Mouse (Mus musculus) midbrain, postnatal 0 days (tissue): ENCODE measurements around the gene Enpp7. TPM values are rescaled to one million over a fixed set of nuclear protein-coding genes. Genes with fewer than 3 reads are reported as not detected.
A peak's percentile ranks its signal among the peaks of the same experiment; 100 is the strongest.

Source experiments
- ATAC-seq: fragments of 200-750 bp; cut with Nextera tagmentation; 2 replicates; pipeline ENCODE4 v1.8.0; 2017; ENCODE audit warnings: moderate number of reproducible peaks, mild to moderate bottlenecking, moderate TSS enrichment, moderate library complexity; ENCODE audit not compliant: low FRiP score
- DNase-seq: peaks from one replicate; pipeline ENCODE4 v3.0.0-alpha.2; 2015; ENCODE audit warnings: low spot score
- H3K27ac ChIP-seq: fragments of 300-500 bp; sonication (generic); 2 replicates; pipeline ENCODE4 v1.5.1; 2014; ENCODE audit warnings: low read depth, mild to moderate bottlenecking, low read length, mixed read lengths
- H3K27me3 ChIP-seq: fragments of 300-500 bp; sonication (generic); 2 replicates; pipeline ENCODE4 v1.6.1; 2014; ENCODE audit warnings: low read length, control low read depth, mixed read lengths; ENCODE audit not compliant: insufficient read depth
- H3K36me3 ChIP-seq: fragments of 300-500 bp; sonication (generic); 2 replicates; pipeline ENCODE4 v1.6.1; 2014; ENCODE audit warnings: low read length, control low read depth, mixed read lengths; ENCODE audit not compliant: insufficient read depth
- H3K4me1 ChIP-seq: fragments of 300-500 bp; sonication (generic); 2 replicates; pipeline ENCODE4 v1.6.1; 2014; ENCODE audit warnings: mild to moderate bottlenecking, control low read depth, antibody characterized with exemption, low read length, mixed read lengths; ENCODE audit not compliant: insufficient read depth
- H3K4me2 ChIP-seq: fragments of 300-500 bp; sonication (generic); 2 replicates; pipeline ENCODE4 v1.6.1; 2014; ENCODE audit warnings: low read depth, mild to moderate bottlenecking, low read length, mixed read lengths; ENCODE audit not compliant: poor library complexity, severe bottlenecking
- H3K4me3 ChIP-seq: fragments of 300-500 bp; sonication (generic); 2 replicates; pipeline ENCODE4 v1.5.1; 2014; ENCODE audit warnings: low read depth, mild to moderate bottlenecking, low read length, moderate library complexity
- H3K9ac ChIP-seq: fragments of 300-500 bp; sonication (generic); replicated peaks from 2 replicates; pipeline ENCODE4 v1.6.1; 2014; ENCODE audit warnings: mild to moderate bottlenecking, low read length, moderate library complexity, mixed read lengths; ENCODE audit not compliant: poor library complexity, severe bottlenecking
- H3K9me3 ChIP-seq: fragments of 300-500 bp; sonication (generic); 2 replicates; pipeline ENCODE4 v1.6.1; 2016; ENCODE audit warnings: low read length, control low read depth
- CTCF ChIP-seq: IDR thresholded peaks from 2 replicates; pipeline ENCODE4 v1.5.1; 2016; ENCODE audit warnings: antibody characterized with exemption, mild to moderate bottlenecking
- whole genome bisulfite sequencing: fragments of 180-500 bp; shearing (Covaris S2); extraction: QIAGEN DNeasy Blood & Tissue Kit; methylation state at CpG from one replicate; pipeline ENCODE4 v1.1.7; 2014; 5-methylcytosine and 5-hydroxymethylcytosine counted together
- polyA plus RNA-seq: library from polyadenylated mRNA; unstranded; fragments of >200 nt; fragmentation: Nextera tagmentation; extraction: Ambion mirVana; gene quantifications from 2 replicates; pipeline ENCODE4 v1.2.1, GENCODE M21; 2015
- total RNA-seq: library from RNA; depleted of rRNA; stranded (reverse); fragments of >200 nt; gene quantifications from 2 replicates; pipeline ENCODE4 v1.2.3, GENCODE M21; 2014

Gene Enpp7
- total and polyA plus RNA-seq, 2 experiments from 2014 or later = not detected

DNA sequence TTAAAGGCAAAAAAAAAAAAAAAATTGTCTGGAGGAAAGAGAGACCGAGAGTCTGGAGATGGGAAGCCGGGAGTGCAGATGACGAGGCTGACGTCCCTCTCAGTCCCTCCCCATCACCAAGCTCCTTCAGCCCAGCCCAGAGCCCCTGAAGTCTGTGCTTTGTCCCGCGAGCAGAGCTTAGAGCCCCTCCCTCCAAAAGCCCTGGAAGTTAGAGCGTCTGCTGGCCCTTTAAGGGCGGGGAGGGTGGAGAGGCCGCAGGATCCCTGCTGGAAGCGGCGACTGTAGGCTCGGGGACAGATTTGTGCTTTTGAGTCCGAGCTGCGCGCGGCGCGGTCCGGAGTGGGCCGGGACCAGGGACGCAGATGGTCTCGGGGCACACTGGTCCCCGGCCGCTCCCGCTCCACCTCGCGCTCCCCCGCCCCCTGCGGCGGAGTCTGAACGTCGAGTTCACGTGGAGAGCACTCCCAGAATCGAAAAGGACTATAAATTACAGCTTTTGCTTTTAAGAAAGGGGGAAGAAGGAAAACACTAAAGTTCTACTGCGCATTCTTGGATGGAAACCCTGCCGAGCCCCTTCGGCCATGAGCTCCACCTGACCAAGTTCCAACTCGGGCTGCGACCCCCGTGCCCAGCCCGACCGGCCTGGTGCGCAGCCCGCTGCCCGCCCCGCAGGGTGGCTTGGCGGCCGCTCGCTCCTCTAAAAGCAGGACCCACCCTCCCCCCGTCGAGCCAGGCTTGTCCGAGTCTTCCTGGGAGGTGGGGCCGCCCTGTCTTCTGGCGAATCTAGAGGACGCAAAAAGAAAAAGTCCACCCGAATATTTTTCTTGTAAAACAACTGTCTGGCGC, 49.2 kb downstream of the Enpp7 start:
- Histone ChIP-seq H3K27ac (no peak overlapping the region), H3K4me2 (peak overlapping the region; percentile 58), H3K4me3 (peak overlapping the region; percentile 32), H3K9me3 (no peaks in the 10 kb centered on the region), H3K27me3 (peaks cover 18% of the 10 kb centered on the region), H3K4me1 (peaks cover 21% of the 10 kb centered on the region; the same call in 1 of the 2 replicates), H3K9ac (no peak overlapping the region), H3K36me3 (peaks cover 8% of the 10 kb centered on the region)
- TF ChIP-seq CTCF = no peak
- whole genome bisulfite sequencing = 20% methylated on average over 55 of the region's 57 CpGs
- ATAC-seq = no peak
- DNase-seq = no peak

- H3K9ac ChIP-seq = no peak overlapping the region
- no peak overlapping the region for H3K27ac ChIP-seq
- peaks cover 26% of the 10 kb centered on the region for H3K27me3 ChIP-seq
- peak overlapping the region; percentile 58 for H3K4me2 ChIP-seq
- ATAC-seq (no peak), DNase-seq (no peak)
- H3K4me1 ChIP-seq = peaks cover 21% of the 10 kb centered on the region; the same call in 1 of the 2 replicates
- TF ChIP-seq CTCF = peak; percentile 13; the same call in 1 of the 2 replicates
- 41% methylated on average over 18 of the region's 18 CpGs for WGBS
- H3K4me3 ChIP-seq = peak overlapping the region; percentile 32; the same call in 1 of the 2 replicates
- no peaks in the 10 kb centered on the region for H3K9me3 ChIP-seq
- peaks cover 8% of the 10 kb centered on the region for H3K36me3 ChIP-seq
Observed at GRCm38 (mm10) chr11:119037780-119038401, 49.9 kb downstream of the Enpp7 start.

GRCm38 (mm10) chr11:119038744-119039484, 50.9 kb downstream of the Enpp7 start:
- peaks cover 8% of the 10 kb centered on the region for H3K36me3 ChIP-seq
- peaks cover 21% of the 10 kb centered on the region; the same call in 1 of the 2 replicates for H3K4me1 ChIP-seq
- H3K4me2 ChIP-seq = no peak overlapping the region
- no peak overlapping the region for H3K27ac ChIP-seq
- no peak for TF ChIP-seq CTCF
- DNase-seq = no peak
- H3K9me3 ChIP-seq = no peaks in the 10 kb centered on the region
- no peak for ATAC-seq
- no peak overlapping the region for H3K9ac ChIP-seq
- no peak overlapping the region for H3K4me3 ChIP-seq
- 44% methylated on average over 22 of the region's 22 CpGs for WGBS
- peaks cover 35% of the 10 kb centered on the region for H3K27me3 ChIP-seq

GRCm38 (mm10) chr11:119039732-119040512, 51.9 kb downstream of the Enpp7 start:
- peaks cover 19% of the 10 kb centered on the region; the same call in 1 of the 2 replicates for H3K4me1 ChIP-seq
- peaks cover 8% of the 10 kb centered on the region for H3K36me3 ChIP-seq
- peaks cover 45% of the 10 kb centered on the region for H3K27me3 ChIP-seq
- WGBS = 9% methylated on average over 21 of the region's 21 CpGs
- ATAC-seq (no peak), DNase-seq (no peak)
- peak overlapping the region; percentile 81 for H3K4me3 ChIP-seq
- peak overlapping the region; percentile 96 for H3K4me2 ChIP-seq
- TF ChIP-seq CTCF = no peak
- peak overlapping the region; percentile 85 for H3K27ac ChIP-seq
- H3K9ac ChIP-seq = peak overlapping the region; percentile 88
- no peaks in the 10 kb centered on the region for H3K9me3 ChIP-seq

GRCm38 (mm10) chr11:119040600-119041324, 52.8 kb downstream of the Enpp7 start, which contains the start of gene Cbx8:
Cbx8 (minus strand) TSS chr11:119040969.
- peaks cover 12% of the 10 kb centered on the region; the same call in 1 of the 2 replicates for H3K4me1 ChIP-seq
- DNase-seq (peak; percentile 100), ATAC-seq (peak; percentile 92)
- H3K36me3 ChIP-seq = peaks cover 8% of the 10 kb centered on the region
- peak; percentile 10; the same call in 1 of the 2 replicates for TF ChIP-seq CTCF
- no peaks in the 10 kb centered on the region for H3K9me3 ChIP-seq
- peaks cover 47% of the 10 kb centered on the region for H3K27me3 ChIP-seq
- H3K27ac ChIP-seq = peak within 1 kb of the TSS; percentile 85
- peak within 1 kb of the TSS; percentile 88 for H3K9ac ChIP-seq
- H3K4me2 ChIP-seq = peak within 1 kb of the TSS; percentile 96
- H3K4me3 ChIP-seq = peak within 1 kb of the TSS; percentile 81
- under 1% methylated on average over 36 of the region's 63 CpGs for WGBS
